Mouse (Mus musculus) forebrain, embryonic 16.5 days (tissue): Measurements from ENCODE around the gene Sapcd1. TPM values are rescaled to one million over a fixed set of nuclear protein-coding genes. Genes with fewer than 3 reads are reported as not detected.

Experiments used
- ATAC-seq: fragments of 200-750 bp; cut with Nextera tagmentation; 2 replicates; pipeline ENCODE4 v1.8.0; 2017; ENCODE audit warnings: mild to moderate bottlenecking, moderate library complexity
- H3K27ac ChIP-seq: fragments of 300-500 bp; sonication (generic); 2 replicates; pipeline ENCODE4 v1.5.1; 2014; ENCODE audit warnings: low read length, control low read depth
- H3K27me3 ChIP-seq: fragments of 300-500 bp; sonication (generic); replicated peaks from 2 replicates; pipeline ENCODE4 v1.6.1; 2014; ENCODE audit warnings: low read length; ENCODE audit not compliant: control insufficient read depth, insufficient read depth
- H3K36me3 ChIP-seq: fragments of 300-500 bp; sonication (generic); 2 replicates; pipeline ENCODE4 v1.6.1; 2014; ENCODE audit not compliant: control insufficient read depth, insufficient read depth
- H3K4me1 ChIP-seq: fragments of 300-500 bp; sonication (generic); replicated peaks from 2 replicates; pipeline ENCODE4 v1.6.1; 2014; ENCODE audit warnings: low read length; ENCODE audit not compliant: control insufficient read depth, insufficient read depth
- H3K4me2 ChIP-seq: fragments of 300-500 bp; sonication (generic); 2 replicates; pipeline ENCODE4 v1.6.1; 2014; ENCODE audit warnings: mild to moderate bottlenecking, low read length, control low read depth
- H3K4me3 ChIP-seq: fragments of 300-500 bp; sonication (generic); replicated peaks from 2 replicates; pipeline ENCODE4 v1.5.1; 2014; ENCODE audit warnings: mild to moderate bottlenecking, low read length, control low read depth
- H3K9ac ChIP-seq: fragments of 300-500 bp; sonication (generic); replicated peaks from 2 replicates; pipeline ENCODE4 v1.6.1; 2014; ENCODE audit warnings: low read depth, low read length, control low read depth
- H3K9me3 ChIP-seq: fragments of 300-500 bp; sonication (generic); 2 replicates; pipeline ENCODE4 v1.6.1; 2016; ENCODE audit warnings: low read length; ENCODE audit not compliant: control insufficient read depth
- WGBS: fragments of 180-500 bp; shearing (Covaris S2); extraction: QIAGEN DNeasy Blood & Tissue Kit; methylation state at CpG from one replicate; pipeline ENCODE4 v1.1.7; 2014; 5-methylcytosine and 5-hydroxymethylcytosine counted together
- polyA plus RNA-seq: library from polyadenylated mRNA; unstranded; fragments of >200 nt; fragmentation: Nextera tagmentation; extraction: Ambion mirVana; gene quantifications from 2 replicates; pipeline ENCODE4 v1.2.1, GENCODE M21; 2015

Sapcd1 gene
- 2.2 and 2.7 TPM in 2 replicates for polyA plus RNA-seq

- H3K4me3 ChIP-seq = no peak within 1 kb of the TSS
- ATAC-seq = peak; percentile 84
- H3K4me2 ChIP-seq = peak within 1 kb of the TSS; percentile 15
- H3K9ac ChIP-seq = peak within 1 kb of the TSS; percentile 48
- peak within 1 kb of the TSS; percentile 73 for H3K27ac ChIP-seq
- WGBS = 22% methylated on average over 13 of the region's 13 CpGs
- H3K4me1 ChIP-seq = peaks cover 19% of the 10 kb centered on the region
- no peaks in the 10 kb centered on the region for H3K9me3 ChIP-seq
- H3K36me3 ChIP-seq = no peaks in the 10 kb centered on the region
- H3K27me3 ChIP-seq = no peaks in the 10 kb centered on the region
Measured at GRCm38 (mm10) chr17:35027277-35028068, at the start of gene Sapcd1. TSS of gene Sapcd1 (minus strand) at chr17:35028016.

- H3K9me3 ChIP-seq = no peaks in the 10 kb centered on the region
- H3K9ac ChIP-seq = peak overlapping the region; percentile 53; the same call in 1 of the 2 replicates
- peak; percentile 68 for ATAC-seq
- H3K27ac ChIP-seq = no peak overlapping the region
- 41% methylated on average over 2 of the region's 2 CpGs for WGBS
- H3K27me3 ChIP-seq = no peaks in the 10 kb centered on the region
- H3K36me3 ChIP-seq = no peaks in the 10 kb centered on the region
- H3K4me2 ChIP-seq = peak overlapping the region; percentile 48
- peak overlapping the region; percentile 24 for H3K4me3 ChIP-seq
- H3K4me1 ChIP-seq = peaks cover 29% of the 10 kb centered on the region
Measured at GRCm38 (mm10) chr17:35077285-35077684, 49.5 kb upstream of the Sapcd1 start.

DNA sequence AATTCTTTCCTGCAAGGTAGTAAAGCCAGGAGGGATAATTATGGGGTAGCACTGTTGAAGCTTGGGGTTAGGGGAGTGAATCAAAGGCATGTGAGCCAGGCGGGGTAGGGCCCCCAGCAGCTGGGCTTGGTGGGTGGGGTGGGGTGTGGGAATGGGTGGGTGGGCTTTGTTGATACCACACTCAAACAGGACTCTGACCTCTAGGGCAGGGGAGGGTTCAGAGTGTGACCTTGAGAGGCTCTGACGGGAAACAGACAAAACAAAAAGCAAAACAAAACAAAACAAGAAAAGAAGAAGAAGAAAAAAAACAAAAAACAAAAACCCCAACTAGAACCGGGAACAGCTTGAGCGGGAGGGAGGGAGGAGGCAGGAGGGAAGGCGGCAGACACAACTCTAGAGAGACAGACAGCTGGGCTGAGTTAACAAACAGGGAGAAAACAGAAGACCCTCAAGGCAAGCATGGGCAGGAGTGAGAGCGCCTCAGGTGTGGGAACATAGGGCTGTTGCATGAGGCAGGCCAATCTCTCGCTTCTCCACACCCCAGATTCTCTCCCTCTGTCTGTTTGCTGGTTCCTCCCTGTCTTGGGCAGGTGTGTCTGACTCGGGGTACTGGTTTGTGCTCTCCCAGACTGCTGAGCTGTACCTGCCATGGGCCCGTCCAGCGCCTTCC lies 48.8 kb upstream of the Sapcd1 start, which contains the start of gene Ly6g6e:
Gene Ly6g6e, plus strand, starts transcription at position 396 of the 670 bp plus-strand sequence.
- no peaks in the 10 kb centered on the region for H3K27me3 ChIP-seq
- no peaks in the 10 kb centered on the region for H3K9me3 ChIP-seq
- H3K4me3 ChIP-seq = peak within 1 kb of the TSS; percentile 24
- H3K4me2 ChIP-seq = peak within 1 kb of the TSS; percentile 48
- H3K36me3 ChIP-seq = no peaks in the 10 kb centered on the region
- 22% methylated on average over 10 of the region's 10 CpGs for WGBS
- peak within 1 kb of the TSS; percentile 53 for H3K9ac ChIP-seq
- H3K4me1 ChIP-seq = peaks cover 29% of the 10 kb centered on the region
- peak; percentile 81 for ATAC-seq
- peak within 1 kb of the TSS; percentile 72 for H3K27ac ChIP-seq

DNA sequence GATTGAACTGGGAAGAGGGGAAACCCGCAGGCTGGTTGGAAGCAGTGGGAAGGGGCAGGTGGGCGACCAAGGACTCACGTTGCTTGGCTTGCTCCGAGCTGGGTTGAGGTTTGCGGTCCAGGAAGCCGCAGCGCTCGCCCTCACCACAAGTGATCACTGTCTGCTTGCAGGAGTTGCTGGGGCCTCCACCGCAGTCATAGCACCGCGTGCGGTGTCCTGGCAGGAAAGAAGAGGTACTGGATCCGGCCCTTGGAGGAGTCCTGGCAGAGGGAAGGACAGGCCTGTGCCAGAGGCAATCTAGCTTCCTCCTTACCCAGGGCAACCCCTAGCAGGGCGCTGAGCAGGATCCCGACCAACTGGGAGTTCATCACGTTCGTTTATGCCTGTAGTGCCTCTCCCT lies 46.3 kb upstream of the Sapcd1 start:
- Histone ChIP-seq H3K36me3 (no peaks in the 10 kb centered on the region), H3K9me3 (no peaks in the 10 kb centered on the region), H3K4me3 (no peak overlapping the region), H3K4me1 (peaks cover 26% of the 10 kb centered on the region), H3K9ac (0 out of 2 replicates have a peak overlapping the region, but pooled peaks have one; percentile 6), H3K27me3 (no peaks in the 10 kb centered on the region), H3K27ac (no peak overlapping the region), H3K4me2 (no peak overlapping the region)
- ATAC-seq = no peak
- 57% methylated on average over 17 of the region's 17 CpGs for WGBS

- no peak overlapping the region for H3K27ac ChIP-seq
- 90% methylated on average over 9 of the region's 9 CpGs for WGBS
- ATAC-seq = no peak
- H3K27me3 ChIP-seq = no peaks in the 10 kb centered on the region
- H3K4me1 ChIP-seq = peaks cover 9% of the 10 kb centered on the region; the same call in 1 of the 2 replicates
- H3K4me2 ChIP-seq = no peak overlapping the region
- no peaks in the 10 kb centered on the region for H3K9me3 ChIP-seq
- no peaks in the 10 kb centered on the region for H3K36me3 ChIP-seq
- no peak overlapping the region for H3K9ac ChIP-seq
- H3K4me3 ChIP-seq = no peak overlapping the region
Measured at GRCm38 (mm10) chr17:35071454-35071853, 43.6 kb upstream of the Sapcd1 start.

- Histone ChIP-seq H3K4me2 (no peak overlapping the region), H3K27ac (no peak overlapping the region), H3K36me3 (no peaks in the 10 kb centered on the region), H3K27me3 (peaks cover 4% of the 10 kb centered on the region; the same call in 1 of the 2 replicates), H3K9me3 (no peaks in the 10 kb centered on the region), H3K4me1 (peaks cover 7% of the 10 kb centered on the region; the same call in 1 of the 2 replicates), H3K4me3 (no peak overlapping the region), H3K9ac (no peak overlapping the region)
- ATAC-seq = no peak
- WGBS = 47% methylated on average over 6 of the region's 6 CpGs
Measured at GRCm38 (mm10) chr17:35070556-35071229, 42.9 kb upstream of the Sapcd1 start.

GRCm38 (mm10) chr17:35068213-35068914 lies 40.5 kb upstream of the Sapcd1 start:
- no peaks in the 10 kb centered on the region for H3K36me3 ChIP-seq
- peaks cover 19% of the 10 kb centered on the region for H3K27me3 ChIP-seq
- H3K27ac ChIP-seq = no peak overlapping the region
- 88% methylated on average over 17 of the region's 17 CpGs for WGBS
- H3K4me2 ChIP-seq = no peak overlapping the region
- no peak for ATAC-seq
- no peak overlapping the region for H3K4me3 ChIP-seq
- H3K9me3 ChIP-seq = no peaks in the 10 kb centered on the region
- H3K9ac ChIP-seq = no peak overlapping the region
- peaks cover 13% of the 10 kb centered on the region for H3K4me1 ChIP-seq

DNA sequence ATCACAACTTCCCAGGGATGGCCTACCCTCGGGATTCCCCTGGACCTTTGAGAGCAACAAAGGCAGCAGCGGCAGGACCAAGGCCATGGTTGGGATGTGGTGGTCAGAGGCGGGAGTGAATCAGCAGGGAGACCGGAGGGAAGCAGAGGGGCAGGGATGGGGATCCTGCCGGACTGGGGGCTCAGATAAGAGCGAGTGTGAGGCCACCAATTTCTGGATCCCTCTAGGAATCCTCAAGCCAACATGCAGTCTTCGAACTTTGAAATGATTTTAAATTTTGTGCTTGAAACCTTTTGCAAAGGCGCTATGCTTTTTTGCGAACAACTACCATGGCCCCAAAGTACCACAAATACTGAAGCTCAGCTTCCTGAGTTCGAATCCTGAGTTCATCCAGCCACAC lies 38.3 kb upstream of the Sapcd1 start, which contains the start of gene Mpig6b:
Gene Mpig6b, minus strand, starts transcription at position 101 of the 400 bp plus-strand sequence.
- no peak for ATAC-seq
- H3K4me3 ChIP-seq = peak within 1 kb of the TSS; percentile 20

More for the DNA sequence above, 38.3 kb upstream of the Sapcd1 start, which contains the start of gene Mpig6b:
- 0 out of 2 replicates have a peak within 1 kb of the TSS, but pooled peaks have one; percentile 14 for H3K9ac ChIP-seq
- no peak within 1 kb of the TSS for H3K27ac ChIP-seq
- H3K36me3 ChIP-seq = peaks cover 1% of the 10 kb centered on the region; the same call in 1 of the 2 replicates
- H3K27me3 ChIP-seq = peaks cover 19% of the 10 kb centered on the region
- H3K4me2 ChIP-seq = peak within 1 kb of the TSS; percentile 37
- 50% methylated on average over 9 of the region's 10 CpGs for WGBS
- no peaks in the 10 kb centered on the region for H3K9me3 ChIP-seq
- H3K4me1 ChIP-seq = peaks cover 18% of the 10 kb centered on the region
